Mouse (Mus musculus) right cerebral cortex, postnatal 25 days (tissue): ENCODE results near the gene Olfr1328.
"Not testable (repeated sequence)": the region's sequence is repeated elsewhere in the genome, so short reads cannot be mapped to it uniquely, and the experiment has no call there.

Experiments used
- DNase-seq: peaks from one replicate; pipeline ENCODE4 v3.0.0; 2022

The Olfr1328 gene

DNA sequence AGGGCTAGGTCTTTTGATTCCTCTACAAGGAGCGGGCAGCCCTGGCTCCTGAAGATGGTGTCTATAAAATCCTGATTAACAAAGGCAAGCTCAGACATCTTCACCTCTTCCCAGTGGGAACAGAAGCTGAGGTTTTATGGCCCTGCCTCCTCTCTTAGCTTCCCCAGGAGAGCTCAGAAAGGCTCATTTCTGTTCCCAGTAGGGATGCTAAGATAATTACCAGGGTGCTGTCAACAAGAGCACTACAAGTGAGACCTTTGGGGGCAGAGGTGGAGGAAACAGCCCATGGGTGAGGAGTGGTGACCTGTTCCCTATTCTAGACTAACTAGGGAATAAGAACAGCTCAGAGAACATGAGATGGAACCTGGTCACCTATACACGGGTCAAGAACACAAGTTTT is at the start of gene Olfr1328:
Olfr1328 (minus strand) TSS at position 101 of the 400 bp plus-strand sequence.
- DNase-seq, result no peak

DNA sequence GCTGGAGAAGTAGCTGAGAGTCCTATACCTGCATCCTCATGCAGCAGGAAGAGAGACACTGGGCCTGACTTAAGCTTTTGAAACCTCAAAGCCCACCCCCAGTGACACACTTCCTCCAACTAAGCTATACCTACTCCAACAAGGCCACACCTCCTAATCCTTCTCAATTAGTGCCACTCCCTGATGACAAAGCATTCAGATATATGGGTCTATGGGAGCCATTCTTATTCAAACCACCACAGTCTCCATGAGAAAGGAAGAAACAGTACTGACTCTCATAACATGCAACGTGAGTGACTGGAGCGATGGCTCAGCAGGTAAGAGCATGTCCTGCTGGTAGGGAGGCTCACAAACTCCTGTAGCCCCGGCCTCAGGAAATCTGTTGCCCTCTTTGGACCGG is 46.9 kb upstream of the Olfr1328 start:
- DNase-seq, result no peak

GRCm38 (mm10) chr4:118973281-118973680 is 34.9 kb upstream of the Olfr1328 start:
- DNase-seq, result no peak

- no peak for DNase-seq
Observed at GRCm38 (mm10) chr4:118967711-118968110, 29.3 kb upstream of the Olfr1328 start.

- DNase-seq, result peak; percentile 22
Observed at GRCm38 (mm10) chr4:118961141-118961628, 22.8 kb upstream of the Olfr1328 start, which contains the start of gene Lao1. TSS of gene Lao1 (plus strand) at chr4:118961578.

DNA sequence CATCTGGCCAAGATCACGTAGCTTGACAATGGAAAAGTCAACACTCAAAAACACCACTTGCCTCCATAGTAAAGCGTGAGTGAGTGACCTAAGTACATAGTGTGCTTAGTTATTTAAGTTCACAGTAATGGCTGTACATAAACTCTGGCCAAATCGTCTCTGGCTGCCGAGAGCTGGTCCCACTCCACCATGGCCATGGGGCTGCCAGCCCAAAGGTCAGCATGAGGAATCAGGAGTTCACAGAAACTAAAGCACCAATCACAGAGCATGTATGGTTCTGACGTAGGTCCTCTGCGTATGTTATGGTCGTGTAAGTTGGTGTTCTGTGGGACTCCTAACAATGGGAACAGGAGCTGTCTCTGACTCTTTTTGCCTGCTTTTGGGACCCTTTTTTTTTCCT is 20.4 kb upstream of the Olfr1328 start:
- no peak for DNase-seq

DNA sequence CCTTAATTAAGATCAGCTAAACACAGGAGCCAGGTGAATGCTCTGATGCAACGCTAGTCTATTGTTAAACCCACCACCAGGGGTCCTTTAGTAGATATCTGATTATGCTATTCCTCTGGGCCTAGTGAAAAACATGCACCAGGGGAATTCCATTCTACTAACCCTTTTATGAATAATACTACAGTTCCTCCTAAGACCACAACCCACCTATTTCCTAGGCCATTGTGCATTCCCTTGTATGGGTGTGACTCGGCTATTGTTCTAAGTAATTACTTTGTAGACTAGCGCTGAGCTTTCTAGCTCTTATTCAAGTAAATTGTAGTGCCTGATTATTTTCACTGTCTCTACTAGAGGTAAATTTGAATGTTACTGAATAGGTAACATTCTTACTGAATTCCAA is 7.1 kb downstream of the Olfr1328 start:
- DNase-seq, result not testable (repeated sequence)

DNA sequence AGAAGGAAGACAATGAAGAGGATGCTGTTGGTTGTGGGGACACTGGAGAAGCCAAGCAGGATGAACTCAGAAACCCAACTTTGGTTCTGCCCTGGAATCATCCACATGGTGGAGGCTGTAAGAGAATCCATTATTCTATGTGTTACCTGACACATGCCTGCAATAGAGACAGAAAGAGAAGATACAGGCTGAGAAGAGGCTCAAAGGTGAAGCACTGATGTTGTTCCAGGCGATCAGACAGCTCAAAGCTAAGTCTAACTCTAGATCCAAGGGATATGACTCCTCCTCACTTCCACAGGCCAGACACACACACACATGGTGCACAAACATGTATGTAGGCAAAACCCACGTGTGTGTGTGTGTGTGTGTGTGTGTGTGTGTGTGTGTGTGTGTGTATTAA is 21.0 kb downstream of the Olfr1328 start, which contains the start of gene Olfr1329:
Olfr1329 (minus strand) TSS at position 101 of the 400 bp plus-strand sequence.
- not testable (repeated sequence) for DNase-seq

- DNase-seq, result no peak
Observed at GRCm38 (mm10) chr4:118901981-118902380, 36.4 kb downstream of the Olfr1328 start.

DNA sequence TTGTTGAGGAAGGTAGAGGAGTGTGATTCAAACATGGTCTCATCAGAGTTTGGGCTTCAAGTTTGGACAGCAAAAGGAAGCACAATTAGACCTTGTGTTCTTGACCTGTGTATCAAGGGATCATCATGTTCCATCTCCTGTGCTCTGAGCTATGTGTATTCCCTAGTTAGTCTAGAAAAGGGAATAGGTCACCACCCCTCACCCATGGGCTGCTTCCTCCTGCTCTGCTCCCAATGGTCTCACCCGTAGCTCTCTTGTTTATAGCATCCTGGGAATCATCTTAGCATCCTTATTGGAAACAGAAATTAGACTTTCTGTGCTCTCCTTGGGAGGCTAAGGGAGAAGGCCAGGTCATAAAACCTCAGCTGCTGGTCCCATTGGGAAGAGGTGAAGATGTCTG is 50.1 kb downstream of the Olfr1328 start, which contains the start of gene Olfr1330:
Olfr1330 (plus strand) TSS at position 301 of the 400 bp plus-strand sequence.
- no peak for DNase-seq
